Mouse (Mus musculus) c-Kit-negative CD71-positive TER-119-positive erythroid progenitor cells, embryonic 14.5 days (primary cell): ENCODE measurements around the gene Cd6.

Source experiments
- DNase-seq: peaks from one replicate; pipeline ENCODE4 v3.0.0-alpha.2; 2013; ENCODE audit warnings: low read depth, low spot score

Cd6 gene

GRCm38 (mm10) chr19:10763381-10764031, 66.4 kb downstream of the Cd6 start:
- no peak for DNase-seq

GRCm38 (mm10) chr19:10762468-10762867, 67.4 kb downstream of the Cd6 start:
- DNase-seq: no peak

- DNase-seq: no peak
These were observed 68.0 kb downstream of the Cd6 start for GRCm38 (mm10) chr19:10761794-10762415.

- no peak for DNase-seq
These were observed 69.7 kb downstream of the Cd6 start for GRCm38 (mm10) chr19:10759983-10760831.

GRCm38 (mm10) chr19:10759525-10759924, 70.3 kb downstream of the Cd6 start:
- no peak for DNase-seq

GRCm38 (mm10) chr19:10758708-10759107, 71.2 kb downstream of the Cd6 start:
- no peak for DNase-seq

- no peak for DNase-seq
These were observed 72.3 kb downstream of the Cd6 start for GRCm38 (mm10) chr19:10757526-10757925.

GRCm38 (mm10) chr19:10757125-10757524, 72.7 kb downstream of the Cd6 start:
- no peak for DNase-seq

- no peak for DNase-seq
These were observed 77.2 kb downstream of the Cd6 start for GRCm38 (mm10) chr19:10752646-10753045.

- no peak for DNase-seq
These were observed 77.8 kb downstream of the Cd6 start for GRCm38 (mm10) chr19:10752106-10752505.

- no peak for DNase-seq
These were observed 78.3 kb downstream of the Cd6 start for GRCm38 (mm10) chr19:10751607-10752006.

GRCm38 (mm10) chr19:10750161-10750560, 79.7 kb downstream of the Cd6 start:
- no peak for DNase-seq

GRCm38 (mm10) chr19:10749295-10749694, 80.6 kb downstream of the Cd6 start:
- no peak for DNase-seq

GRCm38 (mm10) chr19:10748401-10749102, 81.3 kb downstream of the Cd6 start:
- no peak for DNase-seq

- DNase-seq: no peak
These were observed 82.1 kb downstream of the Cd6 start for GRCm38 (mm10) chr19:10747718-10748117.

- DNase-seq: no peak
These were observed 82.7 kb downstream of the Cd6 start for GRCm38 (mm10) chr19:10747182-10747581.

GRCm38 (mm10) chr19:10742565-10742964, 87.3 kb downstream of the Cd6 start:
- DNase-seq: no peak

GRCm38 (mm10) chr19:10742145-10742544, 87.7 kb downstream of the Cd6 start:
- no peak for DNase-seq

GRCm38 (mm10) chr19:10740641-10741440, 89.0 kb downstream of the Cd6 start:
- no peak for DNase-seq

GRCm38 (mm10) chr19:10739916-10740315, 89.9 kb downstream of the Cd6 start:
- no peak for DNase-seq
